Mouse (Mus musculus) left cerebral cortex, postnatal 4 days (tissue): ENCODE results near the gene Fat1. TPM values are rescaled to one million over a fixed set of nuclear protein-coding genes. Genes with fewer than 3 reads are reported as not detected.
"Not testable (repeated sequence)": the region's sequence is repeated elsewhere in the genome, so short reads cannot be mapped to it uniquely, and the experiment has no call there.

Experiments used
- DNase-seq: peaks from one replicate; pipeline ENCODE4 v3.0.0-alpha.2; 2022
- intact Hi-C: fragments of 180-260 bp; cut with DNase I; formaldehyde crosslinking; loops from one replicate; pipeline ENCODE4 v1.15.1; 2025
- total RNA-seq, 2 experiments: library from RNA; stranded (reverse); gene quantifications; 2 replicates each; pipeline ENCODE4 v1.2.3; 2021

Fat1 gene
- total RNA-seq, 2 experiments from 2014 or later = 73.2 to 79.6 TPM

DNA sequence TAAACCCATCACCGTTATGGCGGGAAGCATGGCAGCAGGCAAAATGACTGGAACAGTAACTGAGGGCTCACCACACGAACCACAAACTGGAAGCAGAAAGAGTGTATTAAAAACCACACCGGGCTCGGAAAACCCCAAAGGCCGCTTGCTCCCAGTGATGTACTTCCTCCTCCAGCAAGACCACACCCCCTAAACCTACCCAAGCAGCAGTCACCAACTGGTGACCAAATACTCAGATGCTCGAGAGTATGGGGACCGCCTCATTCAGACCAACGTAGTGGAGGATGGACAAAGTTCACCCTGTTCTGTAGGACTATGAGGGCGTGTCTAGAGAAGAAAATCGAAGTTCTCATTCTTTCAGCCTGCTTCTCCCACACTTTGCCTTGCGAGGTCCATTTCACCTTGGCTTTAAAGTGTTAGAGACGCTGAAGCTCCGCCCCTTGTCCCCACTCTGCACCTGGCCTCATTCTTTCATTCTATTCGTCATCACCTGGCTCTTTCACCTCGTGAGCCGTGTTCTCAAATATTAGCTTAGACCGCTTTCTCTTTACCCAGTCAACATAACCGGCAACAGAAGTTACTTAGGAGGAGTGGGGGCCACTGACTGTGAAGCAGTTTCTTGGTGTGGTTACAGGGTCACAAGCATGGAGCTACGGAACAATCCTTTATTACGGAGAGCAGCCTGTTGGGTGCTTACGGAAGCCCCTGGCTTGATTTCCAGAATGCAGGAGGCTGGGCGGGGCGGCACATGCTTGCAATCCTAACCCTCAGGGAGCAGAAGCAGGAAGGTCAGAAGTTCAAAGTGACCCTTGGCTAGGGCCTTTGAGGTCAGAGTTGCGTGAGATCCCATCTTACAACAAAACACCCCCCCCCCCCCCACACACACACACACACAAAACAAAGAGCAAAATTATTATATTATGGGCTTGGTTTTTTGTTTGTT lies 128.0 kb downstream of the Fat1 start:
- no peak for DNase-seq
- intact Hi-C loops = no loop called here

DNA sequence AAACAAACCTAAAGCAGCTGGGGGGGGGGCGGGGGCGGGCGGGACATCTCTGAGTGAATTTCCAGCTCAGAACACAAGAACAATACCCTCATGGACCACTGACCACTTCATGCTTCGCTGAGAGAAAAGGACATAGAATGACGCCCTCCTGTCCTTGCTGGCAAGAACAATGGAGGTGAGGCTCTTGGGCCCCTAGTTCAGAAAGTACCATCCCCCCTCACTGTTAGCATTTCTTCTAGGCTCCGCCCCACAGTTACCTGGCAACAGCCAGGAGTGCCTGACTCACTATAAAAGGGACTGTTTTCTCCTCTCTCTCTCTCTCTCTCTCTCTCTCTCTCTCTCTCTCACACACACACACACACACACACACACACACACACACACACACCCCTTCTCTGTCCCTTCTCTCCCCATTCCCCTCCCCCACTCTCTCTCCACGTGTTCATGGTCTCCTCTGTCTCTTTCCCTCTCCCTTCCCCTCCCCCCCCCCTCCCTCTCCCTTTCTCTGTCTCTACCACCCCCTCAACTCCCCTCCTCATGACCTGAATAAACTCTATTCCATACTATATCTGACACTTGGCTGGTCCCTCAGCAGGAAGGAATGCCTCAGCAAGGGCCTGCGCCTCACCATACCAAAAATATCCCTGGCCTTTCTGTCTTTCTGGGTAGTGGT lies 129.1 kb downstream of the Fat1 start:
- DNase-seq = no peak
- intact Hi-C loops = no loop called here

DNA sequence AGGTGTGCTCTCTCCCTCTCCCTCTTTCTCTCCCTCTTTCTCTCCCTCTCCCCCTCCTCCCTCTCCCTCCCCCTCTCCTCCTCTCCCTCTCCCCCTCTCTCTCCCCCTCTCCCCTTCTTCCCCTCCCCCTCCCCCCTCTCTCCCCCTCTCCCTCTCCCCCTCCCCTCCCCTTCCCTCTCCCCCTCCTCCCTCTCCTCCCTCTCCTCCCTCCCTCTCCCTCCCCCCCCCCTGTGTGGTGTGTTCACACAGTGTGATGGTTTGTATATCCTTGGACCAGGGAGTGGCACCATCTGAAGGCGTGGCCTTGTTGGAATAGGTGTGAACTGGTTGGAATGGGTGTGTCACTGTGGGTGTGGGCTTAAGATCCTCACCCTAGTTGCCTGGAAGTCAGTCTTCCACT lies 130.1 kb downstream of the Fat1 start:
- intact Hi-C loops, DNase-seq: not testable (repeated sequence)

DNA sequence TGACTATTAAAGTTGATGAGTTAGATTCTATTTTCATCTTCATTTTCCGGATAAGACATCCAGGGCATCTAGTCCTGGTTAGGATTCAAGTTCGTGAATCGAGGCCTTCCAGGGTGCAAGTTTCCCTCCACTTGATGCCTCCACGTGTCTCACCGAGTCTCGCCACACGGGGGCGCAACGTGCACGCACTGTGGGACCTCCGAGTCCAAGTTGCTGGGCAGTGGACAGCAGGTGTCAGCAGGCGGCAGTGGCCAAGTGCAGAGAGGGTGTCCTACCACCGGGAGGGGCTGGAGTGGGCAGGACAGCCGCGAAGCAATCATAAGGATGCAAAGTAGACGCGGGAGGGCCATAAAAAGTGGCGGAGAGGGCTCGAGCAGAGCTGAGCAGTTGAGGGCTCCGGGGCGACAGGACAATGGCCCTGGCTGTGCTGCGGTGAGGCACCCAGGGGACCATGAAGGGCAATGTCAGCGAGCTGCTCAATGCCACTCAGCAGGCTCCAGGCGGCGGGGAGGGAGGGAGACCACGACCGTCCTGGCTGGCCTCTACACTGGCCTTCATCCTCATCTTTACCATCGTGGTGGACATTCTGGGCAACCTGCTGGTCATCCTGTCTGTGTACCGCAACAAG lies 133.6 kb downstream of the Fat1 start, which contains the start of gene Mtnr1a:
Mtnr1a (plus strand) TSS at position 379 of the 628 bp plus-strand sequence.
- peak; percentile 95 for DNase-seq

DNA sequence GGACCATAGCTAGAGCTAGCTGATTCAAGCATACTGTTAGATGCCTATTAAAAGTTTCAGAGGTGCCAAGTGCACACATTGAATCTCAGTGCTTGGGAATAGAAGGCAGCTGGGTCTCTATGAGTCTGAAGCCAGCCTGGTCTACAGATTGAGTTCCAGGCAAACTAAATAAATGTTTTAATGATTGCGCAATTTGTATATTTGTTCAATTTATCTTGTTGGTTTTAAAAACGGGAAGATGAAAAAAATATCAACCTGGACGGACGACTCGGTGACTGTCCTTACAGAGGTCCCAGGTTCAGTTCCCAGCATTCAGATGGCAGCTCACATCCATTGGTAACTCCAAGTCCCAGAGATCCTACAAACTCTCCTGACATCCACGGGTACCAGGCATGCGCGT lies 135.7 kb downstream of the Fat1 start:
- intact Hi-C loops = no loop called here
- no peak for DNase-seq

More for the DNA sequence above, 133.6 kb downstream of the Fat1 start, which contains the start of gene Mtnr1a:
- intact Hi-C loops = loop anchor here (2.0 kb wide), 1 partner anchor 168 kb away; no protein-coding TSS in a partner anchor

DNA sequence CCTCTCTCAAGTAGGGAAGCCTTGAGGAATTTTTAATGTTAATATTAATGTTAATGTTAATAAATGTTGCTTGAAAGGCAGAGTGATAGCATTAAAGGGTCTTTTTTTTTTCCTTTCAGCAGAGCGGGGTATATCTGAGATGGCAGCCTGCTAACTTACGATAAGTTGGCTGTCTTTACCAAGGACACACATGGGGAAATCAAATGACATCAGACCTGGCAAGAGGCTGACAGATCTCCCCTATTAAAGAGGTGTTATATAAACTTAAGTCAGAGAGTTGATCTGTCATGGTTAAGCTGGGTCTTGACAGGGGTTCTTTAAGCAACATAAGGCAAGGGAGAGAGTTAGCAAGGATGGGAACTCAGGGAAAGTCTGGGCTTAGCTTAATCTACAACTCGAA lies 145.6 kb downstream of the Fat1 start:
- intact Hi-C loops = no loop called here
- no peak for DNase-seq

DNA sequence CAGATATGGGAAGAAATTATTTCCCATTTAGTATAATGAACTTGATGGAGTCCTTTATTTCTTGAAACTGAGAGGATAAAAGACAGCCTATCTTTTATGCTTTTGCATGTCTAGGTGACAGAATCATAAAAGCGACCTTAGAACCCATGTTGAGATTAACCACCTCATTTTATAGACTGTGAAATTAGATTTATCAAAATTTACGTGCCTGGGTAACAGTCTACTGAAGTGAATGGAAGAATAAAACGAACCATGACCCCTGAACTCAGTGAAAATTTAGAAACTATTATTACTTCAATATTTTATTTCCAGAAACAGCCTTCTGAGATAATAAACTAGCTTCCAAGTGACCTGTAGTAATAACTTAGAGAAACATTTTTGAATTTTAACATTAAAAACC lies 158.4 kb downstream of the Fat1 start:
- intact Hi-C loops = no loop called here
- no peak for DNase-seq

Other genes starting within 250 kb of the Fat1 start
- gene Mtnr1a, start 133.7 kb downstream of the Fat1 start, total RNA-seq = not detected